Mouse (Mus musculus) naive thymus-derived CD4-positive, alpha-beta T cell, adult 5 months (primary cell): ENCODE measurements around the gene Cps1. TPM values are rescaled to one million over a fixed set of nuclear protein-coding genes. Genes with fewer than 3 reads are reported as not detected.

ENCODE experiments used
- polyA plus RNA-seq: library from polyadenylated mRNA; unstranded; fragments of 100-300 nt; shearing (Covaris generic); gene quantifications from one replicate; pipeline ENCODE4 v1.2.1, GENCODE M21; 2017

Gene Cps1
- polyA plus RNA-seq: not detected

DNA sequence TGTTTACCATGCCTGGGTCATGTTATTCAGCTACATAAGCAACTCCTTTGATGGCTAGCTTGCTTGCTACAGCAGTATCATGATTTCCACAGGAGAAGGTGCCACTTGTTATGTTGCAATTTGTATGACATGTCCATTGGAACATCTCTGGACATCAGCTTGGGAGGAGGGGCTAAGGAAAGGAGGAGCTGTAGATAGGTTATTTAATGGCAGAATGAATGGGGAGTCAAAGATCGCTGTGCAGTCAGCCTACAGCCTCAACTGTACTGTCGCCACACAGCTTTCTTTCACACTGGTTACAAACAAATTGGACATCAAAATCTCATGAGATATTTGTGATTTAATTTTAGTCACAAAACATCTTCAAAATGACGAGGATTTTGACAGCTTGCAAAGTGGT lies at the start of gene Cps1:
Cps1 (plus strand) TSS at position 230 of the 400 bp plus-strand sequence.

Other genes with a start within 250 kb of the Cps1 start
- not detected for gene Myl1, start 177.6 kb upstream of the Cps1 start, polyA plus RNA-seq
- gene Lancl1, start 84.2 kb upstream of the Cps1 start, polyA plus RNA-seq: 87.2 TPM